Mouse (Mus musculus): ENCODE data around the gene Lmntd1. TPM values are rescaled to one million over a fixed set of nuclear protein-coding genes. Genes with fewer than 3 reads are reported as not detected.

Gene Lmntd1
- polyA plus RNA-seq, 1 experiment from 2014 or later: 0.33 TPM

DNA sequence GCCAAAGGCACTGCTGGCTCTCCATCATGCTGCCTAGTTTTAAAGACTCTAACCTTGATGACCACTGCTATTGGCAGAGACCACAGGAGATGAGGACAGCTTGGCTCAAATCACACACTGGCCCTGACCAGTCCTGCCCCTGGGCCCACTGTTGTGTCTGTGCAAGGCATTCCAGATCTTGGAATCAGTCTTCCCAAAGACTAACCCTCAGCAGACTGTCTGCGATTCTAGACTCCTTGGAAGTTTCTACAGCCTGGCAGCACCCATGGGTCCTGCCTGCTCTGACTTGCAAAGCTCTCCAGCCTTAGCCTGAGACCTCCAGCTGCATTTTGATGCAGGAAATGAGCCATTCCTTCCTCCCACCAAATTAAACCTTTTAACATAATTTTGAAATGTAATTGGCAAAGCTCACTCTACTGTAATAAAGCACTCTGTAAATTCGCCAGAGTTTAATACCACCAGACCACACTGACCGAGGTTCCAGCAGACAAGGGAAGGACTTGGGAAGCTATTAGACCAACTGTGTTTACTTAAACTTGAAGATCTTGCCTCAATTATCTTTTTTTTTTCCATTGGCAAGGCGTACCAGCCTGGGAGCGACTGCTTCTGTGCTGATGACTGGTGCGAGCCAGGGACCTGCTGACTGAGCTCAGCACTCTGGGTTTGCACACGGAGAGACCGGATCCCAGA lies 168.2 kb downstream of the Lmntd1 start:
- ATAC-seq (replicated peaks; ENCODE audit: low FRiP score) (no peak), DNase-seq (ENCODE audit: low spot score) (no peak)
- H3K27me3 ChIP-seq (ENCODE audit: control insufficient read depth, insufficient read depth, low read length): no peaks in the 10 kb centered on the region
- no peaks in the 10 kb centered on the region for H3K4me1 ChIP-seq (replicated peaks; ENCODE audit: control insufficient read depth, insufficient read depth, low read length)
- H3K27ac ChIP-seq (ENCODE audit: low read depth, low read length): no peak overlapping the region
- no peaks in the 10 kb centered on the region for H3K9me3 ChIP-seq (ENCODE audit: control insufficient read depth, low read length)
- no peak overlapping the region for H3K4me2 ChIP-seq (ENCODE audit: low read depth, low read length, severe bottlenecking)
- H3K36me3 ChIP-seq (ENCODE audit: control insufficient read depth, insufficient read depth, low read length): no peaks in the 10 kb centered on the region
- H3K4me3 ChIP-seq (ENCODE audit: low read depth, low read length): no peak overlapping the region
- WGBS: 89% methylated on average over 8 of the region's 8 CpGs
- H3K9ac ChIP-seq (ENCODE audit: low read length): no peak overlapping the region

DNA sequence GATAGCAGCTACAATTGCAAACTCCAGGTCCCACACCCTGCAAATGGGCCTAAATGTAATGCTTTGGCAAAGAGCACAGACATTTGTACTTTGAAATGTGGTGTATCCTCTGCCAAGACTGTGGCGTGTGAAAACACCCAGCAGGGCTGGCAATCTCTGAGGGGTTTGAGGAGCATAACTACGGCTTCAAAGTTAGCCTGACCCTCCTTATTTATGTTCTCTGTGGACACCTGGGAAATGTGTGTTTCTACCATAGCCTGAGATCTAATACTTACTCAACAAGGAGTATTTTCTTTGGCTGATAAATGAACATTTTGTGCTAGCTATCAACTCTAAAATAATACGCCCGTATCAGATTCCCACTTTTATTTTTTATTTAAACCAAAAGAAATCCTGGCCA lies 168.7 kb downstream of the Lmntd1 start:
- Histone ChIP-seq H3K4me1 (replicated peaks; ENCODE audit: control insufficient read depth, insufficient read depth, low read length) (no peaks in the 10 kb centered on the region), H3K4me3 (ENCODE audit: low read depth, low read length) (no peak overlapping the region), H3K27me3 (ENCODE audit: control insufficient read depth, insufficient read depth, low read length) (no peaks in the 10 kb centered on the region), H3K27ac (ENCODE audit: low read depth, low read length) (no peak overlapping the region), H3K9me3 (ENCODE audit: control insufficient read depth, low read length) (no peaks in the 10 kb centered on the region), H3K9ac (ENCODE audit: low read length) (no peak overlapping the region), H3K36me3 (ENCODE audit: control insufficient read depth, insufficient read depth, low read length) (no peaks in the 10 kb centered on the region), H3K4me2 (ENCODE audit: low read depth, low read length, severe bottlenecking) (no peak overlapping the region)
- no peak for DNase-seq (ENCODE audit: low spot score)
- WGBS: 88% methylated on average over 4 of the region's 4 CpGs
- ATAC-seq (replicated peaks; ENCODE audit: low FRiP score): no peak

DNA sequence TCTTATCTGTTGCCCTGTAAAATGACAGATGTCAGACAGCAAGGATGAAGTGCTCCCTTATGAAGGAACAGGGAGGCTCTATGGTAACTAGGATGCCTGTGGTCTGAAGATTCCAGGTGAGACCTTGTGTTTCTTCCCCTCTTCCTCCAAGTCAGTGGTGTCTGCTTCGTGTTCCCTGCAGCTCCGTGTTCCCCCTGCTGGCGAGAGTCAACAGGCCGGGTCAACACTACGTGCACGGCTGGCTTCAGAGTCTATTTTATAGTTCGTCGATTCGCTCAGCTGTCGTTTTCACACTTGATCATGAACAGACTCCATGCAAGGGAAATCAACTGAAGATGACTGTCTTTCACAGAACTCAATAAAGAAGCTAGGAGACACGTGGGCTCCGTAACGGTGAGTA lies 171.3 kb downstream of the Lmntd1 start:
- no peaks in the 10 kb centered on the region for H3K9me3 ChIP-seq (ENCODE audit: control insufficient read depth, low read length)
- H3K27me3 ChIP-seq (ENCODE audit: control insufficient read depth, insufficient read depth, low read length): no peaks in the 10 kb centered on the region
- no peaks in the 10 kb centered on the region for H3K36me3 ChIP-seq (ENCODE audit: control insufficient read depth, insufficient read depth, low read length)
- DNase-seq (ENCODE audit: low spot score) (no peak), ATAC-seq (replicated peaks; ENCODE audit: low FRiP score) (no peak)
- WGBS: 55% methylated on average over 13 of the region's 13 CpGs
- H3K4me2 ChIP-seq (ENCODE audit: low read depth, low read length, severe bottlenecking): no peak overlapping the region
- H3K27ac ChIP-seq (ENCODE audit: low read depth, low read length): no peak overlapping the region
- H3K4me1 ChIP-seq (replicated peaks; ENCODE audit: control insufficient read depth, insufficient read depth, low read length): no peaks in the 10 kb centered on the region
- H3K4me3 ChIP-seq (ENCODE audit: low read depth, low read length): no peak overlapping the region
- H3K9ac ChIP-seq (ENCODE audit: low read length): no peak overlapping the region

DNA sequence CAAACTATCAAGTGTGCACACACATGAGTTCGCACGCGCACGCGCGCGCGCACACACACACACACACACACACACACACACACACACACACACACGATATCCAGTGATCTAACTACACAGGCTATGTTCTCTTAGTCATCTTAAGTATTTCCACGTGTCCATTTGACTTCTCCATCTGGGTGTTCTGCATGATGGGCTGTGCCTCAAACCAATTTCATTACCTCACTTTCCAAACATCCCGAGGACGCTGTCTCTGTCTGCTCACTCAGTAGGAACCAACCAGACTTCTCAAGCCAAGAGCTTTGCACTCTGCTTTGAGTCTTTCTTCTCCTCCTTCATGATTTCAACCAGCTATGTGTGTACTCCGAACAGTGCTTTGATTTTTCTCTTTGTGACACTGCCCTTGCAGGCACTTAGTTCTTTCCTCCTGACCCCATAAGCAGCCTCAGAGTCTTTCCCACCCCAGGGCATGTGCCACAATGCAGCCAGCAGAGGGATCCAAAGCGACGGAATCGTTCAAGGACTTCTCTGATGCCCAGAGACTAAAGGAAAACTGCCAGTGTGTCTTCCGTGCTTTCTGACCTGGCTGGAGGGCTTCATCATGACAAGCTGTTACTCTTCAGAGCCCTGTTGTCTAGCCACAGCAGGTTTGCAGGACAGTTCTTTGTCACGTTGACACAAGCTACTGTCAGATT lies 172.6 kb downstream of the Lmntd1 start:
- ATAC-seq (replicated peaks; ENCODE audit: low FRiP score) (no peak), DNase-seq (ENCODE audit: low spot score) (peak; percentile 72)
- H3K9me3 ChIP-seq (ENCODE audit: control insufficient read depth, low read length): no peaks in the 10 kb centered on the region
- H3K27ac ChIP-seq (ENCODE audit: low read depth, low read length): no peak overlapping the region
- WGBS: 72% methylated on average over 18 of the region's 18 CpGs
- H3K36me3 ChIP-seq (ENCODE audit: control insufficient read depth, insufficient read depth, low read length): no peaks in the 10 kb centered on the region
- no peak overlapping the region for H3K9ac ChIP-seq (ENCODE audit: low read length)
- H3K4me1 ChIP-seq (replicated peaks; ENCODE audit: control insufficient read depth, insufficient read depth, low read length): no peaks in the 10 kb centered on the region
- no peaks in the 10 kb centered on the region for H3K27me3 ChIP-seq (ENCODE audit: control insufficient read depth, insufficient read depth, low read length)
- H3K4me2 ChIP-seq (ENCODE audit: low read depth, low read length, severe bottlenecking): no peak overlapping the region
- no peak overlapping the region for H3K4me3 ChIP-seq (ENCODE audit: low read depth, low read length)

DNA sequence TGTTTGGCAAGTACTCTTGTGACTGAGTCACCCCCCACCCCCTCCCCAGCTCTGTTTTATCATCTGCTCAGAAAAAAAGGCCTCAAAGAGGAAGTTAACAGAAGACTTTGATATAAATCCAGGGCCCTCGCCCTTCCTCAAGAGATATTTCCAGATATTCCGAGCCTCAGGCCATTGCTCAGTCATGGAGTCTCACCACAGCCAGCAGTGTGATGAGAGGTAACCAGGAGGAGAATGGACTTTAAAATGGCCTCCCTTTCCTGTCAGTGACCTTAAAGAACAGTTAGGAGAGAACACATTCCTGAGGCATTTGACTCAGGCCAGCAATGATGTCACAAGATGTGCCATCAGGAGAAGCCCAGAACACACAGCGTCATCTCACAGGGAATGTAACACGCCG lies 175.3 kb downstream of the Lmntd1 start:
- Histone ChIP-seq H3K27me3 (ENCODE audit: control insufficient read depth, insufficient read depth, low read length) (no peaks in the 10 kb centered on the region), H3K36me3 (ENCODE audit: control insufficient read depth, insufficient read depth, low read length) (no peaks in the 10 kb centered on the region), H3K27ac (ENCODE audit: low read depth, low read length) (no peak overlapping the region), H3K9ac (ENCODE audit: low read length) (no peak overlapping the region), H3K4me2 (ENCODE audit: low read depth, low read length, severe bottlenecking) (no peak overlapping the region), H3K4me1 (replicated peaks; ENCODE audit: control insufficient read depth, insufficient read depth, low read length) (no peaks in the 10 kb centered on the region), H3K4me3 (ENCODE audit: low read depth, low read length) (no peak overlapping the region), H3K9me3 (ENCODE audit: control insufficient read depth, low read length) (no peaks in the 10 kb centered on the region)
- ATAC-seq (replicated peaks; ENCODE audit: low FRiP score): no peak
- DNase-seq (ENCODE audit: low spot score): no peak
- 89% methylated on average over 5 of the region's 5 CpGs for WGBS

DNA sequence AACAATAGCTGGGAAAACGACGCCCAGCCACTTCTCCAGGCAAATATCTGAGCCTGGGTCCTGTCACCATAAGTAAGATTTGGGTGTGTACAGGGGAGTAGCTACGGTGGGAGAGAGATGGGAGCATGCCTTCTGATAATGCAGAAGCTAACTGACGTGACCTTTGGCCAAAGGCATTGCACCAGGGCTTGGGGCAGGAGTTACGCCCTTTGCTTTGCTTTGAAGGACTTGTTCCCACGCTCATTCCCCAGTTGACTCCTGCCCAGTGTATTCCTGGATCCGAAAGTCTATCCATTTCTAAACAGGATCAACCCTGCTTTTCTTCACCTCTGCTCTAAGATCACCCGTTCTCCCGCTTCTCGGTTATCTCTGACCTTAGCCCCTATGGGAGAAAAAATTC lies 178.4 kb downstream of the Lmntd1 start:
- Histone ChIP-seq H3K27me3 (ENCODE audit: control insufficient read depth, insufficient read depth, low read length) (no peaks in the 10 kb centered on the region), H3K9ac (ENCODE audit: low read length) (no peak overlapping the region), H3K27ac (ENCODE audit: low read depth, low read length) (no peak overlapping the region), H3K36me3 (ENCODE audit: control insufficient read depth, insufficient read depth, low read length) (no peaks in the 10 kb centered on the region), H3K9me3 (ENCODE audit: control insufficient read depth, low read length) (no peaks in the 10 kb centered on the region), H3K4me2 (ENCODE audit: low read depth, low read length, severe bottlenecking) (no peak overlapping the region), H3K4me3 (ENCODE audit: low read depth, low read length) (no peak overlapping the region), H3K4me1 (replicated peaks; ENCODE audit: control insufficient read depth, insufficient read depth, low read length) (no peaks in the 10 kb centered on the region)
- 82% methylated on average over 10 of the region's 10 CpGs for WGBS
- DNase-seq (ENCODE audit: low spot score) (no peak), ATAC-seq (replicated peaks; ENCODE audit: low FRiP score) (no peak)

DNA sequence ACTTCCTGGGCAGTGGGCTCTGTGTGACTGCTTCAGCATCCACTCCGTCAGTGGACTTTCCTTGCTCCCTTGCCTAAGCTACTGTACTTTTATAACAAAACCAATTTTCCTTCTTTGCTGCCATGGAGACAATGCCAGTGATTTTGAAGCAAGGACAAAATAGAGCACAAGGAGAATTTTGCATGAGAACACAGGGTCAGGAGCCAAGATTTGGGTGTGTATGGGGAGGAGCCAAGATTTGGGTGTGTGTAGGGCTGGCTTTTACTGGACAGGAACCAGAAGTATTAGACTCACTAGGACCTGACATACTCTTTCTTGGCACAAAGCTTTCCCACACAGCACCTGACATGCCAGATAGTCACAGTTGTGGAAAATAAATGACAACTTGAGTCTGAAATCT lies 179.0 kb downstream of the Lmntd1 start:
- H3K4me2 ChIP-seq (ENCODE audit: low read depth, low read length, severe bottlenecking): no peak overlapping the region
- H3K9ac ChIP-seq (ENCODE audit: low read length): no peak overlapping the region
- WGBS: 71% methylated on average over 1 of the region's 1 CpGs
- no peaks in the 10 kb centered on the region for H3K27me3 ChIP-seq (ENCODE audit: control insufficient read depth, insufficient read depth, low read length)
- H3K4me3 ChIP-seq (ENCODE audit: low read depth, low read length): no peak overlapping the region
- H3K27ac ChIP-seq (ENCODE audit: low read depth, low read length): no peak overlapping the region
- H3K4me1 ChIP-seq (replicated peaks; ENCODE audit: control insufficient read depth, insufficient read depth, low read length): no peaks in the 10 kb centered on the region
- ATAC-seq (replicated peaks; ENCODE audit: low FRiP score): no peak
- no peaks in the 10 kb centered on the region for H3K9me3 ChIP-seq (ENCODE audit: control insufficient read depth, low read length)
- no peaks in the 10 kb centered on the region for H3K36me3 ChIP-seq (ENCODE audit: control insufficient read depth, insufficient read depth, low read length)
- no peak for DNase-seq (ENCODE audit: low spot score)

DNA sequence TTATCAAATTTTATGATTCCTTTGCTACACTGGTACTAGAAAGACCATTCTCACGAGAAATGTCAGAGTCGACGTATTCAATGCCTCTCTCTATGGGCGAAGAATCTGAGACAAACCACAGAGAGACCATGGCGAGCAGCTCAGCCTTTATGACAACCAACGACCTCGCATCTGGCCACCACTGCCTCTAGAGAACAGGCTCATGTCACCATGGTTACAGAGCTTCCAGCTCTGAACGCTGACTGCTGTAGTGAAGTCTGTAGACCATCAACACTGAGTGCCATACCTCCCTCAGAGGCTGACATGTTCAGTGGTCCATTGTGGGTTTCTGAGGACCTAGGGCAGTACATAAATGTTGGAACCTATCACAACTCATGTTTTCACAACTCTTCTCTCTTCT lies 180.2 kb downstream of the Lmntd1 start:
- Histone ChIP-seq H3K27ac (ENCODE audit: low read depth, low read length) (no peak overlapping the region), H3K4me3 (ENCODE audit: low read depth, low read length) (no peak overlapping the region), H3K4me2 (ENCODE audit: low read depth, low read length, severe bottlenecking) (no peak overlapping the region), H3K9me3 (ENCODE audit: control insufficient read depth, low read length) (no peaks in the 10 kb centered on the region), H3K9ac (ENCODE audit: low read length) (no peak overlapping the region), H3K36me3 (ENCODE audit: control insufficient read depth, insufficient read depth, low read length) (no peaks in the 10 kb centered on the region), H3K27me3 (ENCODE audit: control insufficient read depth, insufficient read depth, low read length) (no peaks in the 10 kb centered on the region), H3K4me1 (replicated peaks; ENCODE audit: control insufficient read depth, insufficient read depth, low read length) (no peaks in the 10 kb centered on the region)
- WGBS: 83% methylated on average over 8 of the region's 8 CpGs
- ATAC-seq (replicated peaks; ENCODE audit: low FRiP score) (no peak), DNase-seq (ENCODE audit: low spot score) (no peak)
